Mouse (Mus musculus) bone marrow, adult 2 months (tissue): Measurements from ENCODE around the gene Stx1b. TPM values are rescaled to one million over a fixed set of nuclear protein-coding genes. Genes with fewer than 3 reads are reported as not detected.

Experiments
- H3K27ac ChIP-seq: fragments of 200-500 bp; 2 replicates; pipeline ENCODE4 v1.5.1; 2012; ENCODE audit warnings: low read depth, mild to moderate bottlenecking, control low read depth, inconsistent platforms, low read length; ENCODE audit not compliant: control insufficient read depth, poor library complexity, insufficient read depth
- H3K4me1 ChIP-seq: fragments of 200-500 bp; 2 replicates; pipeline ENCODE4 v1.6.1; 2011; ENCODE audit warnings: low read length; ENCODE audit not compliant: control insufficient read depth, insufficient read depth
- H3K4me3 ChIP-seq: fragments of 200-500 bp; replicated peaks from 2 replicates; pipeline ENCODE3; 2011; ENCODE audit warnings: mild to moderate bottlenecking, low read depth, low read length, control low read depth; ENCODE audit not compliant: control insufficient read depth
- CTCF ChIP-seq: fragments of 200-500 bp; IDR thresholded peaks from 2 replicates; pipeline ENCODE4 v1.5.1; 2011; ENCODE audit warnings: low read length, control low read depth; ENCODE audit not compliant: control insufficient read depth, insufficient read depth
- POLR2A ChIP-seq: fragments of 200-500 bp; IDR thresholded peaks from 2 replicates; pipeline ENCODE4 v1.6.1; 2011; ENCODE audit warnings: low read depth, mild to moderate bottlenecking, control low read depth, low read length, borderline replicate concordance; ENCODE audit not compliant: control insufficient read depth
- WGBS: fragments of 180-500 bp; shearing (Covaris S2); methylation state at CpG from one replicate; pipeline ENCODE4 v1.1.7; 2018; 5-methylcytosine and 5-hydroxymethylcytosine counted together
- polyA plus RNA-seq: library from polyadenylated mRNA; stranded (reverse); fragments of >200 nt; gene quantifications from 2 replicates; pipeline ENCODE4 v1.2.4, GENCODE M21; 2011; ENCODE audit warnings: low replicate concordance; ENCODE audit not compliant: missing spikeins, insufficient read depth, insufficient read length

Stx1b gene
- polyA plus RNA-seq, 1 experiment, result 1.1 TPM

DNA sequence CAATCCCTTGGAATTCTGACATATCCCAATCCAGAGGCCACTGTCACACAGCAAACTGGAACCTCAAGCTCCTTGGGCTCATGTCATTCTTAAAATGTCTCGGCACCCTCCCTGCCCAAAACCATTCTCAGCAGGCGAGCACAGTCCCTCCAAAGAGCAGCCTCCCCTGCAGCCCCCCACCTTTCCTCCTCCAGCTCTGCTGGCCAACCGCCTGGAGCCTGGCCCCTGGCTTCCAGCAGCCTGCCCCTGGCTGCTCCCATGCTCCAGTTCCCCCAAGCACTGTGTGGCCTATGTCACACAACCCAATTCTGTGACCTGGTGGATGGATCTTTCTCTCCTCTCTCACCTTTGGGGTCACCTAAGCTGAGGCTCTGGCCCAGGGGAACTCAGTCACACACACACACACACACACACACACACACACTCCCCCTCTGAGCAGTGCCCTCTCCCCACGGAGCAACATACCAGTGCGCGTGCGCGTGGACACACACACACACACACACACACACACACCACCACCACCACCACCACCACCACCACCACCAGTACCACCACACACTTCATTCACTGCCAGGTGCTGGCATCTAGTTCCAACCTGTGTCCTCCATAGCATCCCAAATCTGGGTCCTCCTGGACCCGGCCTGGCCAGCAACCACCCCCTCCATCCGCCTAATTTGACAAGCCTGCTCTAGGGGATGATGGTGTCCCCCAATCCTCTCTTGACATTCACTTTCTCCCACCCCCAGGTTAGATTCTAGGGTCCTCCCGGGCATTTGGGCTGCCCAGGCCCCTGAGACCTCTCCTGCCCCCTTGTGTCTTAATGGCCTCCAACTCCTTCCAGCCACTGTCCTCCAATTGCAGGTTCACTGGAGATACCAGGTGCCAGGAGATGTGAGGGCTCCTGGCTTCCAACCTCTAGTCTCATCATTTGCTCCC, 845 bp downstream of the Stx1b start:
- TF ChIP-seq CTCF, result no peak
- TF ChIP-seq POLR2A, result no peak
- no peak overlapping the region for H3K4me3 ChIP-seq
- 75% methylated on average over 11 of the region's 11 CpGs for WGBS

DNA sequence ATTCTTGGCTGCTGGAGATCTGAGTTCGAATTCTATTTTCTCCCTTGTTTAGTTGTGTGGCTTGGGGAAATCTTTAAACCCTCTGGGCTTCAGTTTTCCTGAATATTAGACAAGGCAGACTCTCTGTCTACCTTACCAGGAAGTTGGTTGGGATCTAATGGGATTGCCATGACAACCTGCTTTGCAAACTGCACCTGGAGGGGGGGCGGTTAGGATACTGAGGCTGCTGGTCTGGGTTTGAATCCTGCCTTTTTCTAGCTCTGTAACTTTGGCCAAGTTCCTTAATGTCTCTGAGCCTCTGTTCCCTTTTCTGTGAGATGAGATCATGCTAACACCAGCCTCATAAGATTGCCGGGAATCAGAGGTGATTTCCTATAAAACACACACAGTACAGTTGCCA, 1.9 kb downstream of the Stx1b start:
- H3K4me3 ChIP-seq, result no peak overlapping the region
- TF ChIP-seq CTCF (no peak), POLR2A (no peak)
- H3K27ac ChIP-seq, result no peak overlapping the region
- 63% methylated on average over 3 of the region's 3 CpGs for WGBS
- no peaks in the 10 kb centered on the region for H3K4me1 ChIP-seq

More for the DNA sequence above, 845 bp downstream of the Stx1b start:
- no peak overlapping the region for H3K27ac ChIP-seq
- no peaks in the 10 kb centered on the region for H3K4me1 ChIP-seq

DNA sequence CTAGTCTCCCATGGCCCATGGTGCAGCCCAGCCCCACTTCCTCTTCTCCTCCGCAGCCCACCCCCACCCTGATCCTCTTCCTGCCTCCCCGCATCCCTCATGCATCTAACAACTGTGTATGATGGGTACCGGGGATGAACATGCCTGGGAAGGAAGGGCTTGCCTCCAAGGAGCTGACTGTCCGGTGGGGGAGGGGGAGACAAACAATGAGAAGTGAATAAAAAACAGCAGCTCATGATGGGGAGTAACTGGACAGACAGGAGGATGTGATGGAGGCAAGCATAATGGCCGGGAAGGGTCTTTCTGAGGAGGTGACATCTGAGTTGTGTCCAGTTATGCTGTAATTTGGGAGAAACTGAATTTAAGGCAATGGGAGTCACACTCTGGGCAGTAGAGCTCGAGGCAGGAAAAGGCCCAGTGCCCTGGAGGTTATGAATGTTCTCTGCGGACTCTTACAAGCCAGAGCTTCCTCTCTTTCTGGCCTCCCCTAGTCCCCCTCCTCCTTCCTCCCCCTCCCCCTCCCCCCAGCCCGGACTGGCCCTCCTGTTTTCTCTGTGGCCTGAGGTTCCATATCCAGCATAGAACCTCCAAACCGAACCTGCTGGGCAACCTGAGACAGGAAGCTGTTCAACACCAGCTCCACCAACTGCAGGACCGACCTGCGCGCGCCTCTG, 3.4 kb downstream of the Stx1b start:
- WGBS, result 19% methylated on average over 13 of the region's 13 CpGs
- TF ChIP-seq POLR2A (no peak), CTCF (no peak)
- H3K27ac ChIP-seq, result no peak overlapping the region
- H3K4me1 ChIP-seq, result no peaks in the 10 kb centered on the region
- H3K4me3 ChIP-seq, result no peak overlapping the region

DNA sequence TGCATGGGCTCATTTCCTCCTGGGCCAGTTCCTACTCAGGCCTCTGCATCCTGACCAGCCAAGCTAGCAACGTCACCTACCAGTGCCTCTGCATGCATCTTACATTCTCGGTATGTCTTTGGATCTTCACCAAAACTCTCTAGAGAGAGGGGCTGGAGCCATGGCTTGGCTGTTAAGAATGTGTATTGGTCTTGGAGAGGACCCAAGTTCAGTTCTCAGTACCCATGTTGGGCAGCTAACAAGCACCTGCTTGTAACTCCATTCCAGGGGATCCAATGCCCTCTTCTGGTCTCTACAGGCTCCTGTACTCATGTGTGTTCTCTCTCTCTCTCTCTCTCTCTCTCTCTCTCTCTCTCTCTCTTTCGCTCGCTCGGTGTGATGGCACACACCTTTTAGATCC, 6.6 kb downstream of the Stx1b start:
- Histone ChIP-seq H3K4me1 (no peaks in the 10 kb centered on the region), H3K27ac (no peak overlapping the region), H3K4me3 (no peak overlapping the region)
- no peak for TF ChIP-seq POLR2A
- TF ChIP-seq CTCF, result no peak
- 73% methylated on average over 5 of the region's 5 CpGs for WGBS

DNA sequence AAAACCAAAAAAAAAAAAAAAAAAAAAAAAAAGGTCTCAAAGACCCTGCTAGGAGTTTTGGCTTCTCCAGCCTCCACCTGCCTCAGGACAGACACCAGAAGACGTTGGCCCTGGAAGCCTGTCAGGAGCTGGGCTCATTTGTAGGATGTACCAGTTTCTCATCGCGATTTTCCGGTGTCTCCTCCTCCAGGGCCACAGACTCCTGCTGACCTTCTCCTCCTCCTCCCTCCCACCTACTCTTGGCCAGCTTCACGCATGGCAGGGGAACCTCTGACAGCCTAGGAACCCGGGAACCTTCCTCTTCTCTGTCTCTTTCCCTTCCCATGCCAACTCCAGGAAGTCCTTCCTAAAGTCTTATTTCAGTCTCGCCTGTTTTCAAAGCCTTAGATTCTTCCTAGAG, 7.3 kb downstream of the Stx1b start:
- Histone ChIP-seq H3K4me1 (no peaks in the 10 kb centered on the region), H3K4me3 (no peak overlapping the region), H3K27ac (no peak overlapping the region)
- 79% methylated on average over 7 of the region's 7 CpGs for WGBS
- TF ChIP-seq POLR2A (no peak), CTCF (no peak)

DNA sequence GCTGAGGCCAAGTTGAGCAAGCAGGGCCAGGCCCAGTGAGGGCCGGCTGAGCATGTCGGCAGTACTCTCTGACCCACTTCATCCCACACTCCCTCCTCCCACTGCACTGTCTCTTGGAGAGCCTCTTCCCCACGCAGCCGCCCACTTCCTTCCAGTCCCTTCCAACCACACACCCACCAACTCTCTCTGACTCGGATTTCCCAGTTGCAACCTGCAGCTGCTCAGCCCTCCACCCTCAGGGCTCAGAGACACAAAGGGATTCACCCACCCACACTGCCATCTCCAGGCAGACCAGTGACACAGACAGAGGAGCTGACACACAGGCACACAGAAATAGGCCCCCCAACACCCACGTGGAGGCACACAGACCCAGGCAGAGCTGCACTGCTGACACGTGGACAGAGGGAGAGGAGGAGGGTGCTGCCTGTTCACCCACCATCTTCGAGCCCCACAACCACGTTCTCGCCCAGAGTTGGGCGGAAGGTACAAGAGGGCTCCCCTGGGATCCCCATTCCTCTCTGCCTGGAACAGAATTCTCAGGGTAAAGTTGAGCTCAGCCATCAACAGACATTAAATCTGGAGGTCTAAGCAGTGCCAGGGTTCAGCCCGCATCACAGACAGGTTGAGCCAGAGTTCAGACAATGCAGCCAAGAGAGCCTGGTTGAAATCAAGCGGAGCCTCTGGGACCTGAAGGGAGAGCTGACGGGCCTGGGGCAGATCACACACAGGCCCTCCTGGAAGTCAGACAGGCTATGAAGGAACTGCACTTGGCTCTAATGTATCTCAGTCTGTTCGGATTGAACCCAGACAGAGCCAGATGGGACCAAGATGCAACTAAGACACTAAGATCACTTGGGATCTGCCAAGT, 8.2 kb downstream of the Stx1b start:
- whole genome bisulfite sequencing, result 36% methylated on average over 15 of the region's 15 CpGs
- Histone ChIP-seq H3K4me3 (no peak overlapping the region), H3K4me1 (no peaks in the 10 kb centered on the region), H3K27ac (no peak overlapping the region)
- TF ChIP-seq POLR2A (no peak), CTCF (peak; percentile 47; the same call in 1 of the 2 replicates)

DNA sequence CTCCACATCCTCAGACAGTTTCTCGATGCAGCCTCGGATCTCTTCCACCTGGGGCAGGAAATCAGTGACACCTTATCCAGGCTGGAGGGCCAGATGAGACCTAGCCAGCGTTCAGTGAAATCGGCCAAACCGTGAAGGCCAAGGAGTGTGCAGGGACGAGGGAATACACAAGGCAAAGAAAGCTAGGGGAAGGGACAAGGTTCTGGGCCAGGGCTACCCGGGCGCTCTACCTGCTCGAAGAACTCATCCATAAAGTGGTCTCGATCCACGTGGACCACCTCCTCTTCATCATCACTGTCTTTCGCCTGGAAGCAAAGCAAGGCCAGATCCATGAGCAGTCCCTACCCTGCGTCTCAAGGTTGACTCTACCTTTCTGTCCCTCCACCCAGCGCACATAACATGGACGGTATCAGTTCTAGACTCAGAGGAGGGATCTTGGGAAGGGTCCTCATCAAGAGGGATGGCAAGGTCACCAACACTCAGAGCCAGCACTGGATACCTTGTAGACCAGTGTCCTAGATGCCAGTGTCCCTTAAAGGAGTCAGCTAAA, 9.2 kb downstream of the Stx1b start:
- no peaks in the 10 kb centered on the region for H3K4me1 ChIP-seq
- H3K4me3 ChIP-seq, result no peak overlapping the region
- 87% methylated on average over 15 of the region's 15 CpGs for WGBS
- no peak overlapping the region for H3K27ac ChIP-seq
- TF ChIP-seq CTCF, result no peak
- TF ChIP-seq POLR2A, result no peak
